Mouse (Mus musculus) B cell, adult (primary cell): ENCODE data around the gene Ipmk. TPM values are rescaled to one million over a fixed set of nuclear protein-coding genes. Genes with fewer than 3 reads are reported as not detected.

Experiments used
- total RNA-seq: library from RNA; stranded (reverse); gene quantifications from 4 replicates; pipeline ENCODE4 v1.2.4, GENCODE M21; 2023; ENCODE audit not compliant: inconsistent age

Ipmk gene
- total RNA-seq: 23.8 to 30.6 TPM (median 27.1 TPM) in 4 replicates

GRCm38 (mm10) chr10:71347509-71347949, at the start of gene Ipmk:
Ipmk (plus strand) TSS chr10:71347763.

GRCm38 (mm10) chr10:71344579-71345143, 2.9 kb upstream of the Ipmk start, which contains the start of gene Cisd1:
Cisd1 (minus strand) TSS chr10:71344954.

Other genes with a start within 250 kb of the Ipmk start
- gene Bicc1, start 188.1 kb upstream of the Ipmk start, total RNA-seq: not detected in 4 replicates
- 79.3 to 97.2 TPM (median 85.0 TPM) in 4 replicates for gene Tfam, start 109.5 kb upstream of the Ipmk start, total RNA-seq
- gene Ube2d1, start 62.5 kb upstream of the Ipmk start, total RNA-seq: 56.6 to 65.3 TPM (median 63.0 TPM) in 4 replicates
- 9.6 to 18.4 TPM (median 12.6 TPM) in 4 replicates for gene Cisd1, start 2.8 kb upstream of the Ipmk start, total RNA-seq